In the genomic region with DNA sequence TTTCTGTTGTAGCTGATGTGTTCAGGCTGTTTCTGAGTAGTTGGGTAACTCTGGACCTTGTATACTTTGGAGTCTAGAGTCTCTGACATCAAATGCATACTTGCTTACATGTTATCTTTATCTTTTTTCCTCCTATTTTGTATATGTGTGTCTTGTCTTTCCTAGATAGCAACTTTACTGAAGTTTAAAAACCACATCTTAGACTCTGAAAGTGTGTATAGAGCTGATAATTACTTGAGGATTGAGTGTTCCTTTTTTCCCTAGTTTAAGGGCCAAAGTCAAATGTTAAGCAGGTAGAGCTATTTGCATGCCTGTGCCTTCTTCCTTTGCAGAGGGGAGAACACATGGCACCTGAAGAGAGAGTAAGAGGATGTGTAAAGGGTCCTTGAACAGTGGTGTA, we compare ENCODE assay signal across 23 mouse cellular contexts. TPM values are rescaled to one million over a fixed set of nuclear protein-coding genes. Genes with fewer than 3 reads are reported as not detected.
DNase-seq lines count a peak whose midpoint lies in the region; ATAC-seq and TF ChIP-seq lines count a peak whose summit lies in the region.
"Had no signal": no experiment of that assay in that cellular context is flagged by ENCODE, and none has a peak within 500 bp of the region (broad histone marks: within the 10 kb centered on the region; RNA-seq: fewer than 3 reads in every experiment).

No protein-coding gene starts in this region.

- intact Hi-C loops in gastrocnemius, postnatal 14 days (cut with DNase I; ENCODE audit: low total_unique reads) = no loop called here

- H3K27ac ChIP-seq in MEL (ENCODE audit: control insufficient read depth, low read depth, low read length) = peak overlapping the region; percentile 62
- H3K27ac ChIP-seq in liver, embryonic 13.5 days = 0 out of 2 replicates have a peak overlapping the region, but pooled peaks have one; percentile 57
- H3K27ac ChIP-seq in liver, postnatal 0 days (ENCODE audit: low read depth) = no peak overlapping the region
- no peak overlapping the region for H3K27ac ChIP-seq in midbrain, embryonic 10.5 days (replicated peaks)
- no peak overlapping the region for H3K27ac ChIP-seq in kidney, embryonic 16.5 days (ENCODE audit: low read length)
- no peak overlapping the region for H3K27ac ChIP-seq in hindbrain, embryonic 13.5 days
- H3K27ac ChIP-seq: embryonic facial prominence, embryonic 15.5 days; forebrain, embryonic 12.5 days; heart, adult 2 months; heart, embryonic 15.5 days; hindbrain, embryonic 10.5 days had no signal

- TF ChIP-seq POLR2A in MEL (IDR thresholded peaks at IDR 0.05; ENCODE audit: control insufficient read depth in 1 of 2, insufficient read depth in 1 of 2, low read depth in 1 of 2, low read length in 2 of 2, poor library complexity in 1 of 2) = no peak

- no peak overlapping the region for H3K9ac ChIP-seq in MEL (ENCODE audit: control insufficient read depth, low read depth, low read length, poor library complexity, severe bottlenecking)
- no peak overlapping the region for H3K9ac ChIP-seq in liver, embryonic 13.5 days
- H3K9ac ChIP-seq in liver, postnatal 0 days (replicated peaks) = no peak overlapping the region
- no peak overlapping the region for H3K9ac ChIP-seq in kidney, embryonic 16.5 days (replicated peaks; ENCODE audit: low read length)
- H3K9ac ChIP-seq in hindbrain, embryonic 13.5 days = no peak overlapping the region
- H3K9ac ChIP-seq: embryonic facial prominence, embryonic 15.5 days; forebrain, embryonic 12.5 days; heart, embryonic 15.5 days had no signal

- H3K36me3 ChIP-seq in MEL (ENCODE audit: control insufficient read depth in 1 of 2, insufficient read depth in 2 of 2, low read length in 2 of 2) = peaks cover 14 to 47% of the 10 kb centered on the region in 2 experiments
- H3K36me3 ChIP-seq in liver, embryonic 13.5 days = peaks cover 17% of the 10 kb centered on the region
- H3K36me3 ChIP-seq in liver, postnatal 0 days (replicated peaks; ENCODE audit: insufficient read depth, low read length) = peaks cover 15% of the 10 kb centered on the region
- peaks cover 70% of the 10 kb centered on the region for H3K36me3 ChIP-seq in midbrain, embryonic 10.5 days
- H3K36me3 ChIP-seq in kidney, embryonic 16.5 days (ENCODE audit: insufficient read depth, low read length) = peaks cover 13% of the 10 kb centered on the region; the same call in 1 of the 2 replicates
- peaks cover 20% of the 10 kb centered on the region for H3K36me3 ChIP-seq in hindbrain, embryonic 13.5 days

- no peaks in the 10 kb centered on the region for H3K9me3 ChIP-seq in MEL (replicated peaks; ENCODE audit: insufficient read depth, low read length)
- no peaks in the 10 kb centered on the region for H3K9me3 ChIP-seq in liver, embryonic 13.5 days (replicated peaks)
- no peaks in the 10 kb centered on the region for H3K9me3 ChIP-seq in liver, postnatal 0 days (ENCODE audit: low read length)
- H3K9me3 ChIP-seq in midbrain, embryonic 10.5 days (replicated peaks) = no peaks in the 10 kb centered on the region
- no peaks in the 10 kb centered on the region for H3K9me3 ChIP-seq in kidney, embryonic 16.5 days (ENCODE audit: low read length)
- no peaks in the 10 kb centered on the region for H3K9me3 ChIP-seq in hindbrain, embryonic 13.5 days
- H3K9me3 ChIP-seq: embryonic facial prominence, embryonic 15.5 days; forebrain, embryonic 12.5 days; heart, embryonic 15.5 days; hindbrain, embryonic 10.5 days had no signal

- H3K4me2 ChIP-seq in liver, embryonic 13.5 days = no peak overlapping the region
- H3K4me2 ChIP-seq in liver, postnatal 0 days (ENCODE audit: low read depth, low read length) = no peak overlapping the region
- no peak overlapping the region for H3K4me2 ChIP-seq in kidney, embryonic 16.5 days (replicated peaks; ENCODE audit: low read depth, low read length)
- no peak overlapping the region for H3K4me2 ChIP-seq in hindbrain, embryonic 13.5 days
- H3K4me2 ChIP-seq: embryonic facial prominence, embryonic 15.5 days; forebrain, embryonic 12.5 days; heart, embryonic 11.5 days; heart, embryonic 15.5 days had no signal

- no peak for TF ChIP-seq RAD21 in MEL (IDR thresholded peaks at IDR 0.05; ENCODE audit: low read depth, low read length)

- TF ChIP-seq CTCF in MEL (IDR thresholded peaks at IDR 0.05 in 2 of 3, conservative IDR thresholded peaks at IDR 0.05 in 1 of 3; ENCODE audit: control insufficient read depth in 1 of 3, insufficient read depth in 1 of 3, low read depth in 2 of 3, low read length in 3 of 3, poor library complexity in 1 of 3, severe bottlenecking in 1 of 3) = no peak
- TF ChIP-seq CTCF in liver, postnatal 0 days (IDR thresholded peaks at IDR 0.05; ENCODE audit: low read depth) = no peak

- H3K4me1 ChIP-seq in MEL (ENCODE audit: control insufficient read depth in 1 of 2, insufficient read depth in 2 of 2, low read length in 2 of 2) = peaks cover 18 to 25% of the 10 kb centered on the region in 2 experiments
- H3K4me1 ChIP-seq in liver, embryonic 13.5 days (replicated peaks) = peaks cover 46% of the 10 kb centered on the region
- no peaks in the 10 kb centered on the region for H3K4me1 ChIP-seq in liver, postnatal 0 days (ENCODE audit: insufficient read depth)
- no peaks in the 10 kb centered on the region for H3K4me1 ChIP-seq in midbrain, embryonic 10.5 days
- H3K4me1 ChIP-seq in kidney, embryonic 16.5 days (ENCODE audit: insufficient read depth, low read length) = no peaks in the 10 kb centered on the region
- H3K4me1 ChIP-seq in hindbrain, embryonic 13.5 days (replicated peaks) = no peaks in the 10 kb centered on the region
- H3K4me1 ChIP-seq: embryonic facial prominence, embryonic 15.5 days; forebrain, embryonic 12.5 days; hindbrain, embryonic 10.5 days had no signal

- H3K27me3 ChIP-seq in MEL (ENCODE audit: control insufficient read depth in 1 of 2, insufficient read depth in 2 of 2, low read length in 2 of 2) = no peaks in the 10 kb centered on the region
- H3K27me3 ChIP-seq in liver, embryonic 13.5 days = no peaks in the 10 kb centered on the region
- no peaks in the 10 kb centered on the region for H3K27me3 ChIP-seq in liver, postnatal 0 days (ENCODE audit: insufficient read depth, low read length)
- H3K27me3 ChIP-seq in midbrain, embryonic 10.5 days (ENCODE audit: low read depth, poor library complexity, severe bottlenecking) = no peaks in the 10 kb centered on the region
- H3K27me3 ChIP-seq in kidney, embryonic 16.5 days (ENCODE audit: insufficient read depth, low read length) = no peaks in the 10 kb centered on the region
- H3K27me3 ChIP-seq in hindbrain, embryonic 13.5 days = no peaks in the 10 kb centered on the region
- H3K27me3 ChIP-seq: CH12.LX; embryonic facial prominence, embryonic 15.5 days; forebrain, embryonic 12.5 days; heart, embryonic 15.5 days had no signal

- H3K79me2 ChIP-seq in MEL (ENCODE audit: control insufficient read depth, insufficient read depth, low read length, poor library complexity) = peaks cover 4% of the 10 kb centered on the region

- TF ChIP-seq EP300 in MEL (IDR thresholded peaks at IDR 0.05; ENCODE audit: low read depth in 1 of 2, low read length in 2 of 2) = peak; percentile 97 to 100
- peak; percentile 91 for TF ChIP-seq EP300 in liver, postnatal 0 days (IDR thresholded peaks at IDR 0.05; ENCODE audit: low read depth)

- DNase-seq in MEL (ENCODE audit: low read depth, low spot score) = peak; percentile 77
- DNase-seq in liver, embryonic 13.5 days = no peak
- no peak for DNase-seq in liver, postnatal 0 days
- DNase-seq in gastrocnemius, postnatal 14 days = no peak
- DNase-seq in midbrain, embryonic 10.5 days (ENCODE audit: low spot score) = no peak
- DNase-seq: adrenal gland, postnatal 10 days; cerebellum, adult 11-12 months; cerebellum, adult 9-11 months; embryo, embryonic 11 days; gastrocnemius, postnatal 10 days; heart, adult 2 months had no signal

- peak; percentile 74 for ATAC-seq in common myeloid progenitor, adult 5-6 weeks (replicated peaks; ENCODE audit: low read depth, poor library complexity, severe bottlenecking)
- peak; percentile 89 for ATAC-seq in liver, embryonic 13.5 days (ENCODE audit: low read depth)
- peak; percentile 43; the same call in 1 of the 2 replicates for ATAC-seq in liver, postnatal 0 days
- ATAC-seq in kidney, embryonic 16.5 days (ENCODE audit: low FRiP score, low TSS enrichment) = no peak
- no peak for ATAC-seq in hindbrain, embryonic 13.5 days (ENCODE audit: low FRiP score)
- ATAC-seq: forebrain, embryonic 16.5 days; hindbrain, embryonic 16.5 days; inflammation-experienced regulatory T-cells, adult 6 months had no signal

- H3K4me3 ChIP-seq in MEL (ENCODE audit: control insufficient read depth in 1 of 2, insufficient read depth in 1 of 2, low read depth in 2 of 2, low read length in 2 of 2) = no peak overlapping the region
- no peak overlapping the region for H3K4me3 ChIP-seq in liver, embryonic 13.5 days (replicated peaks)
- H3K4me3 ChIP-seq in liver, postnatal 0 days (ENCODE audit: low read depth, low read length) = no peak overlapping the region
- no peak overlapping the region for H3K4me3 ChIP-seq in midbrain, embryonic 10.5 days
- no peak overlapping the region for H3K4me3 ChIP-seq in kidney, embryonic 16.5 days (ENCODE audit: low read length)
- H3K4me3 ChIP-seq in hindbrain, embryonic 13.5 days = no peak overlapping the region
- H3K4me3 ChIP-seq: embryonic facial prominence, embryonic 15.5 days; forebrain, embryonic 12.5 days; heart, adult 2 months; heart, embryonic 15.5 days; hindbrain, embryonic 10.5 days had no signal

RNA-seq across cellular contexts. Expression of a gene that starts 33.3 kb away (rescaled TPM):
- 23.1 and 25.7 TPM in 2 replicates for total RNA-seq in MEL (2012; rRNA removed)
- 10 to 100 TPM; 29.6 to 58.7 TPM for polyA plus RNA-seq in MEL (2012; ENCODE audit: insufficient read depth in 1 of 2, insufficient read length in 2 of 2, low read depth in 1 of 2, low replicate concordance in 2 of 2, missing spikeins in 1 of 2)
- total RNA-seq in common myeloid progenitor, adult 5-6 weeks (2017) = 146 and 162 TPM in 2 replicates
- polyA plus RNA-seq in liver, embryonic 13.5 days (2015; fragmentation: Nextera tagmentation; extraction: Ambion mirVana) = 21.3 and 21.6 TPM in 2 replicates
- 21.7 and 23.6 TPM in 2 replicates for polyA plus RNA-seq in liver, postnatal 0 days (2015; fragmentation: Nextera tagmentation; extraction: Ambion mirVana)
- total RNA-seq in gastrocnemius, postnatal 14 days (2021) = 10 to 100 TPM; 24.6 to 25.9 TPM
- polyA plus RNA-seq in midbrain, embryonic 10.5 days (2016; fragmentation: Nextera tagmentation; extraction: Ambion mirVana) = 65.3 and 70.6 TPM in 2 replicates
- 47.7 and 61.8 TPM in 2 replicates for polyA plus RNA-seq in kidney, embryonic 16.5 days (2015; fragmentation: Nextera tagmentation; extraction: Ambion mirVana)
- 109 TPM in 2 replicates for polyA plus RNA-seq in hindbrain, embryonic 13.5 days (2015; fragmentation: Nextera tagmentation; extraction: Ambion mirVana)

RNA-seq across cellular contexts. Expression of a gene that starts 33.6 kb away (rescaled TPM):
- 499 and 529 TPM in 2 replicates for total RNA-seq in MEL (2012; rRNA removed)
- 100 to 1,000 TPM in 1 of 2 experiments, not detected in 1; 472 TPM for polyA plus RNA-seq in MEL (2012; ENCODE audit: insufficient read depth in 1 of 2, insufficient read length in 2 of 2, low read depth in 1 of 2, low replicate concordance in 2 of 2, missing spikeins in 1 of 2)
- 332 and 475 TPM in 2 replicates for total RNA-seq in common myeloid progenitor, adult 5-6 weeks (2017)
- polyA plus RNA-seq in liver, embryonic 13.5 days (2015; fragmentation: Nextera tagmentation; extraction: Ambion mirVana) = 582 and 608 TPM in 2 replicates
- polyA plus RNA-seq in liver, postnatal 0 days (2015; fragmentation: Nextera tagmentation; extraction: Ambion mirVana) = 1,068 and 1,104 TPM in 2 replicates
- total RNA-seq in gastrocnemius, postnatal 14 days (2021) = 1,000 to 10,000 TPM; 1,137 to 1,327 TPM
- 798 and 836 TPM in 2 replicates for polyA plus RNA-seq in midbrain, embryonic 10.5 days (2016; fragmentation: Nextera tagmentation; extraction: Ambion mirVana)
- 981 and 1,036 TPM in 2 replicates for polyA plus RNA-seq in kidney, embryonic 16.5 days (2015; fragmentation: Nextera tagmentation; extraction: Ambion mirVana)
- polyA plus RNA-seq in hindbrain, embryonic 13.5 days (2015; fragmentation: Nextera tagmentation; extraction: Ambion mirVana) = 1,088 and 1,091 TPM in 2 replicates

Comparison
In these comparisons a context has a peak if more than half of its experiments do, and no peak if none do; other contexts are left out.
1. H3K27ac ChIP-seq: peak in MEL (single experiment) and liver, embryonic 13.5 days (single experiment); none in liver, postnatal 0 days (single experiment), midbrain, embryonic 10.5 days (single experiment), kidney, embryonic 16.5 days (single experiment) and hindbrain, embryonic 13.5 days (single experiment).
2. ATAC-seq: peak in common myeloid progenitor, adult 5-6 weeks (single experiment), liver, embryonic 13.5 days (single experiment) and liver, postnatal 0 days (single experiment); none in kidney, embryonic 16.5 days (single experiment) and hindbrain, embryonic 13.5 days (single experiment).